Mouse (Mus musculus) bone marrow, adult 2 months (tissue): Measurements from ENCODE around the gene Tubb2b.

Source experiments
- CTCF ChIP-seq: fragments of 200-500 bp; IDR thresholded peaks from 2 replicates; pipeline ENCODE4 v1.5.1; 2011; ENCODE audit warnings: low read length, control low read depth; ENCODE audit not compliant: control insufficient read depth, insufficient read depth
- POLR2A ChIP-seq: fragments of 200-500 bp; IDR thresholded peaks from 2 replicates; pipeline ENCODE4 v1.6.1; 2011; ENCODE audit warnings: low read depth, mild to moderate bottlenecking, control low read depth, low read length, borderline replicate concordance; ENCODE audit not compliant: control insufficient read depth

DNA sequence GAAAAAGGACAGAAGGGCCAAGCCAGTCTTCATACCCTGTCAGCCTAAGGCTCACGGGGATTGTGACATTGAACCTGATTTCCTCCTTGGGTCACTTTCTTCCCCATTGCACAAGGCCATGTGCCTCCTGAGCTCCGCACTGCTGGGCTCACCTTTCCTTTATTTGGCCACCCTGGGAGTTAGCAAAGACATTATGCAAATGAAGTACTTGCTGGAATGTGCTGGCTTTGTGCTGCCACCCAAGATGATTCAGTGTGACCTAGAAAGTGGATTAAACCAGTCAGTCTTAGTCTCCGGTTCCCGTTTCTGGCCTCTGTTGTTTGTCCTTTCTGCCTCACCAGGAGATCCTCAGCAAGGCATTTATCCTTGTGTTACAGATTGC is 20.6 kb downstream of the Tubb2b start:
- TF ChIP-seq POLR2A (no peak), CTCF (no peak)
